Mouse (Mus musculus) midbrain, embryonic 13.5 days (tissue): Measurements from ENCODE around the gene Cdc42ep4. TPM values are rescaled to one million over a fixed set of nuclear protein-coding genes. Genes with fewer than 3 reads are reported as not detected.

Experiments
- ATAC-seq: fragments of 200-750 bp; cut with Nextera tagmentation; 2 replicates; pipeline ENCODE4 v1.8.0; 2017; ENCODE audit warnings: mild to moderate bottlenecking, moderate TSS enrichment, moderate library complexity
- H3K27ac ChIP-seq: fragments of 300-500 bp; sonication (generic); 2 replicates; pipeline ENCODE4 v1.5.1; 2015; ENCODE audit warnings: inconsistent platforms, mild to moderate bottlenecking, moderate library complexity
- H3K27me3 ChIP-seq: fragments of 300-500 bp; sonication (generic); 2 replicates; pipeline ENCODE4 v1.6.1; 2015; ENCODE audit warnings: mild to moderate bottlenecking, inconsistent platforms
- H3K36me3 ChIP-seq: fragments of 300-500 bp; sonication (generic); 2 replicates; pipeline ENCODE4 v1.6.1; 2015; ENCODE audit warnings: mild to moderate bottlenecking, inconsistent platforms
- H3K4me1 ChIP-seq: fragments of 300-500 bp; sonication (generic); replicated peaks from 2 replicates; pipeline ENCODE4 v1.6.1; 2015; ENCODE audit warnings: inconsistent platforms
- H3K4me2 ChIP-seq: fragments of 300-500 bp; sonication (generic); replicated peaks from 2 replicates; pipeline ENCODE4 v1.6.1; 2015; ENCODE audit warnings: moderate library complexity, mild to moderate bottlenecking, inconsistent platforms
- H3K4me3 ChIP-seq: fragments of 300-500 bp; sonication (generic); replicated peaks from 2 replicates; pipeline ENCODE4 v1.5.1; 2015; ENCODE audit warnings: mild to moderate bottlenecking, inconsistent platforms
- H3K9ac ChIP-seq: fragments of 300-500 bp; sonication (generic); replicated peaks from 2 replicates; pipeline ENCODE4 v1.6.1; 2015; ENCODE audit warnings: mild to moderate bottlenecking, inconsistent platforms
- H3K9me3 ChIP-seq: fragments of 300-500 bp; sonication (generic); 2 replicates; pipeline ENCODE4 v1.6.1; 2016; ENCODE audit warnings: mild to moderate bottlenecking, inconsistent platforms
- WGBS: fragments of 180-500 bp; shearing (Covaris S2); methylation state at CpG from one replicate; pipeline ENCODE4 v1.1.7; 2015; 5-methylcytosine and 5-hydroxymethylcytosine counted together
- polyA plus RNA-seq: library from polyadenylated mRNA; unstranded; fragments of >200 nt; fragmentation: Nextera tagmentation; extraction: Ambion mirVana; gene quantifications from 2 replicates; pipeline ENCODE4 v1.2.1, GENCODE M21; 2015

The Cdc42ep4 gene
- polyA plus RNA-seq, 1 experiment from 2014 or later = 82.7 TPM

DNA sequence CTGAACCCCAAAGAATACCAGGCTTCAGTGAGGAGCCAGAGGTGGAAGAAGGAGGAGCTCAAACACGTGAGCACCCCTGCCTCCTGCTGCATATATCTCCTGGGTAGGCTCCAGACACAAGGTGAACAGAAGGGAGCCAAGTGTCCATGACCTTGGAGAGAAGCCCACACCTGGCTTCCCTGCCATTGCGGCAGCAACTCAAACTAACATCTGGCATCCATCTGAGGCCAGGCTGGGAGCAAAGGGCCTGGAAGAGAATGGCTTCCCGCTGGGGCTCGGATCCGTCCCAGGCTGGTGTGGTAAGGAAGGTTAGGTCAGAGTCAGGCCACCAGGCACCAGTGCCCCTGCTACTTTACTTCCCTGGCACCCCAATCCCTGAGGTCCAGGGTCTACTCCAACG lies 23.7 kb downstream of the Cdc42ep4 start:
- no peak for ATAC-seq
- Histone ChIP-seq H3K36me3 (peaks cover 51% of the 10 kb centered on the region), H3K9ac (no peak overlapping the region), H3K27ac (no peak overlapping the region), H3K4me2 (no peak overlapping the region), H3K27me3 (no peaks in the 10 kb centered on the region), H3K9me3 (no peaks in the 10 kb centered on the region), H3K4me3 (no peak overlapping the region), H3K4me1 (peaks cover 21% of the 10 kb centered on the region)
- 82% methylated on average over 6 of the region's 6 CpGs for WGBS

DNA sequence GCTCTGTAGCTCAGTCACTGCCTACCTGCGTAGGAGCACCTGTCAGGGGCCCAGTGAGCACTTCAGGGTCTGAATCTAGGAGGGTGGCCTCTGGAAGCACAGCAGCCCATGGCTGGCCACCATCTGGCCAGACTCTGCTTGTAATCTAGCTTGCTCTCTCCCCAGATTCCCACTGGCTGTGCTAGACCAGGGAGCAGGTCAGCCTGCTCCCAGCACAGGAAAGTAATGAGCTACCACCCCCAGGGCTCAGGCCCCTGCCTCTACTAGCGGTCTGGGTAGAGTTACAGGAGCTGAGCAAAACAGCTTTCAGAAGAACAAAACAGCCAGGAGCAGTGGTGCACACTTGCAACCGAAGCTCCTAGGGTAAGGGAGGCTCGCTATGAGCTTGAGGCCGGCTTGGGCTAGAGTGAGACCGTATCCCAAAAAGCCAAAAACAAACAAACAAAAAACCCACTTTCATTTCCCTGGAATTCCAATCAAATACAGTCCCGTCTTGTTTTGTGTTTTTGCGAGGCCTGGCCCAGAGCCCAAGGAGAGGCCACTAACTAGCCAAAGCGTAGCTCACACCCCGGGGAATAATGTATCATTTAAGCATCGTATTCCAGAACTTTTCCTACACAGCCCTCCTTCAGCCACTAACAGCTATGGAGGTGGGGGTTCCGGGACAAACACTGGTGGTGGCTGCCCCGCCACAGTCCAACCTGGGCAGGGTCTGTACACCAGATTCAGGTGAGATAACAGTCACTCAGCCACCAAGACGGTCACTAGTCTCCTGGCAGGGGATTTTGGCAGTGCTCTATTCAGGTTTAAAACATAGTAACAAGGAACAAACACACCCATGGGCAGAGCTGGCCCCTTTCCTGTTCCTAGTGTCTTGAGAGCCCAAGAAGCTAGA lies 24.4 kb downstream of the Cdc42ep4 start:
- Histone ChIP-seq H3K9ac (no peak overlapping the region), H3K36me3 (peaks cover 53% of the 10 kb centered on the region), H3K27me3 (no peaks in the 10 kb centered on the region), H3K4me1 (peaks cover 21% of the 10 kb centered on the region), H3K4me3 (no peak overlapping the region), H3K27ac (no peak overlapping the region), H3K4me2 (no peak overlapping the region), H3K9me3 (no peaks in the 10 kb centered on the region)
- no peak for ATAC-seq
- 93% methylated on average over 14 of the region's 14 CpGs for WGBS

DNA sequence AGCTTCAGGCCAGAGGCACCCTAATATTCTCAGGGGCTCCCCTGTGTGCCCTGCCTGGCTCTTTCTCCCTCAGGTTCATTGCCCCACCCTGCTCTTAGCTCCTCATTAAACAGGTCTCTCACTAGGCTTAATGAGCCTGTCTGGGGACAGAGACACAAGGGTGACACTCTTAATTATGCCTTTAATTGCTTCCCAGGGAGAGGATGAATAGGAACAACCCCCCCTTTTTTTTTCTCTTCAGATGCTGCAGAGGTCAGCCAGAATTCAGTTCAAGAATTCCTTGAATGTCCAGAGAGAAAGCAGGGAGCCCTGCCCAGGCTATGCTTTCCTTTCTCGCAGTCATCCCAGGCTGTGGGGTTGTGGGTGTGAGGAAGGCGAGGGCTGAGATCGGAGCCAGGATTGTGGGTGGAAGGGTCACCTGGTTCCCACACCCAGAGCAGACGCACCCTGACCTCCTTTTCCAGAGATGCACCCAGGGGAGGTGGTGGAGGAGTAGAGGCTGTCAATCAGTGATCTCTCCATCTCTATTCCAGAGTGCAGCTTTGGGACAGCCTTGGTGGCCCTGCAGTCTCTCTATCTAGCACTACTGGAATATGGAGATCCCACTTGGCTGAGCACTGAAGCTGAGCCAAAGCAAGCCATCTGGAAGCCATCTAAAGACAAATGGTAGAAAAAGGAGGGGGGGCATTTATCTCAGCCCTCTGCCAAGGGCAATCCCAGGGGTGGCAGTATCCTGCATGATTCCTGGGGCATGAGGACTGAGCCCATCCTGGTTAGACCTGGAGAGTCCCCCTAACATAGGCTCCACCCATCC lies 26.2 kb downstream of the Cdc42ep4 start:
- 73% methylated on average over 4 of the region's 4 CpGs for WGBS
- H3K4me3 ChIP-seq = no peak overlapping the region
- peaks cover 13% of the 10 kb centered on the region for H3K4me1 ChIP-seq
- H3K27ac ChIP-seq = 0 out of 2 replicates have a peak overlapping the region, but pooled peaks have one; percentile 25
- ATAC-seq = peak; percentile 54; the same call in 1 of the 2 replicates
- H3K36me3 ChIP-seq = peaks cover 53% of the 10 kb centered on the region
- 0 out of 2 replicates have a peak overlapping the region, but pooled peaks have one; percentile 14 for H3K9ac ChIP-seq
- H3K4me2 ChIP-seq = no peak overlapping the region
- H3K9me3 ChIP-seq = no peaks in the 10 kb centered on the region
- no peaks in the 10 kb centered on the region for H3K27me3 ChIP-seq

DNA sequence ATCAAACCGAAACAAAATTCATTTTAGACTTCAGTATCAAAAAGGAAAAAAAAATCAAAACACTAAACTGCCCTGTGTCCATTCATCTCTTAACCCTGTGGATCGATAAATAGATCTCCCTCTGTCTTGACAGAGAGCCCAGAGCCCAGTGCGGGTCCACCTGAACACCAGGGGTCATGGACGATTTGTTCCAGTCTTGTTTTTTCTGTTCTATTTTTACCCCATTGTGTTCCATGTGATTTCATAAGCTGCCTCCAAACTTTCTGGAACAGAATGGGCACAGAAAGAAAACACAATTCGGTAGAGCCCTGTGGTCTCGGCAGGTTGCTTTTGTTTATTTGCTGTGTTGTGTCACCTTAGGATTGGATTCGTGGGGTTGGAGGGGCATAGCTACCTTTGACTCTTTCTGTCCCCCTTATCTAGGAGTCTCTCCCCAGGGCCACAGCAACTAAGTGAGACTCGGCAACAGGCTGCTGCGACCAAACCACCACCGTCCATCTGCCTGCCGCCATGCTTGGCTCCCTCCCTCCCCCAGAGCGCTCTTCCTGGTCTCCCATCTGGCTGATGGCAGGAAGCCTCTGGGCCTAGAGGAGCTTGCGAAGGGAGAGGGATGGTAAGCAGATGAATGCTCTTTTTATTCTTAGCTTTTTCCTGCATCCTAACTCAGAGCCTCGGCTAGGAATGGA lies 29.1 kb downstream of the Cdc42ep4 start:
- no peaks in the 10 kb centered on the region for H3K9me3 ChIP-seq
- H3K9ac ChIP-seq = no peak overlapping the region
- no peak overlapping the region for H3K4me3 ChIP-seq
- peaks cover 10% of the 10 kb centered on the region for H3K4me1 ChIP-seq
- no peak overlapping the region for H3K4me2 ChIP-seq
- no peak for ATAC-seq
- peaks cover 33% of the 10 kb centered on the region for H3K36me3 ChIP-seq
- WGBS = 75% methylated on average over 14 of the region's 14 CpGs
- H3K27ac ChIP-seq = no peak overlapping the region
- H3K27me3 ChIP-seq = no peaks in the 10 kb centered on the region

DNA sequence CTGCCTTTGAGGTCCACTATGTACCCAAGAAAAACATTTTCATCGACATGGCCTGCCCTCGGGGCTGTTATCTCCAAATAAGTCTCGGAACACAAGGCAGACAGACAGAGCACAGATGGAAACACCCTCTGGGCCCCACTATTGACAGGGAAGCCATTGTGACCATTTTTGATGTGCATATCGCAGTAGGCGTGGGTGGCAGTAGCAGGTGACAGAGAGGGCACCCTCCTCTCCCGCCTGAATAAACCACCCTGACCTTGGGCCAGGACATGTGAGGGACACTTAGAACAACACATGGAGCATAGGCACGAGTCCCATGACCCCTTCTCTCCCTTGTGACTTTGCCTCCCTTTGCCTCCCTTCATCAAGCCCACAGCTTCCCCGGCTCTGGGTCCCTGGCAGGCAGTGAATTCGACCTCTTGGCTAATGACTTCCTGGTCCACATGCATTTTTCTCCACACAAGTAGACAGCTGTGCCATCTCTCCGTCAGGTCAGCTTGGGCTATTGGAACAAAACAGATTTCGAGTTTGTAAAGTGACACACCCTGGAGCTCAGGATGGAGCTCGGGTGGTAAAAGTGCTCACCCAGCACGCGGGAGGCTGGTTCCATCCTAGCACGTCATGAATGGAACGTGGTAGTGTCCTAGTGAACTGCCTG lies 33.8 kb downstream of the Cdc42ep4 start:
- no peak for ATAC-seq
- no peaks in the 10 kb centered on the region; the same call in 1 of the 2 replicates for H3K4me1 ChIP-seq
- 71% methylated on average over 16 of the region's 16 CpGs for WGBS
- H3K4me2 ChIP-seq = no peak overlapping the region
- H3K9ac ChIP-seq = no peak overlapping the region
- H3K27ac ChIP-seq = no peak overlapping the region
- no peak overlapping the region for H3K4me3 ChIP-seq
- H3K36me3 ChIP-seq = peaks cover under 1% of the 10 kb centered on the region; the same call in 1 of the 2 replicates
- no peaks in the 10 kb centered on the region for H3K27me3 ChIP-seq
- no peaks in the 10 kb centered on the region for H3K9me3 ChIP-seq

DNA sequence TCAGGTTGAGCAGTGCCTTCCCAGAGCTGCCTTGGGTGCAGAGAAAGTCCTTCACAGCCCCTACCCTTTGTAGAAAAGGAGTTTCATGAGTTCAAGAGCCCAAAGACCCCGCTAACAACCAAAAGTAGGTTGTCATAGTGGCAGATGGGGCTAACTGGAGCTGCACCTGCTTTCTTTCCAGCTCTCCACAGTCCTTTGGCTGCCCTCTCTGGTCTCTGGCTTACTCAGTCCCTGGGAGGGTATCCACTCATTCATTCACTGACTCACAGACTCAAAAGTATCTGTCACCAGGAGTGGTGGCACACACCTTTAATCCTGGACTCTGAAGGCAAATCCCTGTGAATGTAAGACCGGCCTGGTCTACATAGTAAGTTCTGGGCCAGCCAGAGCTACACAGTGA lies 35.5 kb downstream of the Cdc42ep4 start:
- no peak for ATAC-seq
- no peak overlapping the region for H3K4me3 ChIP-seq
- no peaks in the 10 kb centered on the region for H3K9me3 ChIP-seq
- no peak overlapping the region for H3K27ac ChIP-seq
- no peaks in the 10 kb centered on the region for H3K36me3 ChIP-seq
- H3K27me3 ChIP-seq = no peaks in the 10 kb centered on the region
- H3K4me1 ChIP-seq = peaks cover 1% of the 10 kb centered on the region
- H3K9ac ChIP-seq = no peak overlapping the region
- 94% methylated on average over 2 of the region's 2 CpGs for WGBS
- no peak overlapping the region for H3K4me2 ChIP-seq

DNA sequence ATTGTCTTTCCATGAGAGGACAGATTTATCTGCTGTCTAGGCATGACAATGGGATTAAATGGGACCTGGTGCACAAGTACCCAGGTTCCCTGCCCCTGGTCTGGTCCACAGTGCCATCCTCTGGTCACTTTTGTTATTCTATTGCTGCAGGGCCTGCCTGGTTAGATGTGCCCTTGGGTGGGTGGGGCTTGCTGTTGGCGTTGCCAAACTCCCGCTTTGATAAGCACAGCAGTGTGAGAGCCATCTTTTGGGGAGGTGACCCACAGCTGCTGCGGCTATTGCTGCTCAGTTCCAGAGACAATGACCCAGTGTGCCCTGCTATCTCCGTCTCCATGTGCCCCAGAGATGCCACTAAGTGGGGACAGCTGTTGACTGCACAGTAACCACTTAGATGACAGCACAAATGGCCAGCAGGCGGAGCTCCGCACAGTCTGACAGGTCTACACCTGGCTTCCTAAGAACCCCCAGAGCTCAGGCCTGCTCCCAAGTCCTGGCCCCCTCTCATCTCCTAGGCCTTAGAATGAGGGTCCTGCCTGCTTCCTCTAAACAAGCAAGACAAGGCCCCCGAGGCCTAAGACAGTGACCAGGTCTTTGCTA lies 36.5 kb downstream of the Cdc42ep4 start:
- Histone ChIP-seq H3K4me2 (no peak overlapping the region), H3K36me3 (no peaks in the 10 kb centered on the region), H3K27ac (no peak overlapping the region), H3K4me3 (no peak overlapping the region), H3K9me3 (no peaks in the 10 kb centered on the region), H3K9ac (no peak overlapping the region), H3K27me3 (no peaks in the 10 kb centered on the region), H3K4me1 (peaks cover 11% of the 10 kb centered on the region)
- ATAC-seq = no peak
- WGBS = 69% methylated on average over 7 of the region's 7 CpGs

DNA sequence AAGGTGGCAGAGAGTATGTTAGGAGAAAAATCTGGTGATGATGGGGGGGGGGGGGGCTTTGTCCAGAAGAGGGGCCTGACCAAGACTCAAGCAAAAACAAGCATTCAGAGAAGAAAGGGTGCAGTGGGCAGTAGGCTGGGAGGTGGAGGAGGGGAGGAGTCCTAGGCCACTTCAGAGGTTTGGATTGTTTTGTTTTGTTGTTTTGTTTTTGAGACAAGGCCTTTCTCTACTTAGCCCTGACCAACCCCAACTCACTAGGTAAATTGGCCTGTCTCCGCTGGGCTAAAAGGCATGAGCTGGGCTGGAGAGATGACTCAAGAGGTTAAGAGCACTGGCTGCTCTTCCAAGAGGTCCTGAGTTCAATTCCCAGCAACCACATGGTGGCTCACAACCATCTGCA lies 40.6 kb downstream of the Cdc42ep4 start:
- H3K27ac ChIP-seq = peak overlapping the region; percentile 75

DNA sequence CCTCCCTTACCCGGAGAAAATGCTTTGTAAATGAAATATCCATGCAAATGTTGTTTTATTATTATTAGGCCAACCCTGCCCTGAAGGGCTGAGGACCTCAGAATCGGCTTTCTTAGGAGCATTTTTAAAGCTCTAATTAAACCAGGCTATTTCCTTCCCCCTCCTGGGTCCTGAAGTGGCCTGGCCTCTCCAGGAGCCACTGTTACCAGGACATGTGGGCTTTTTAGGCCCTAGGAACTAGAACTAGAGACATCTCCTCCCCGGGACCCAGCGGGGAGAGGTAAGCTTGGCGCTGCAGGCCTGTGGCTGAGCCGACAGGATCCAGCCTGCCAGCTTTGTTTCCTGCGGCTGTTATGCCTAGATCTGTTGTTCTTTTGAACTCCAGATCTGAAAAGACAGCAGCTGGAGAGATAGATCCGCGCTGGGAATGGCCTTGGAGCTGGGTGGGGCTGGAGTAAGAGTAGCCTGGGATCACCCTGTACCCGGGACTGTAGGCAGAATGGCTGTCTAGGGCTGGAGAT lies 41.4 kb downstream of the Cdc42ep4 start:
- Histone ChIP-seq H3K36me3 (peaks cover 15% of the 10 kb centered on the region; the same call in 1 of the 2 replicates), H3K9me3 (no peaks in the 10 kb centered on the region), H3K9ac (peak overlapping the region; percentile 39; the same call in 1 of the 2 replicates), H3K27ac (peak overlapping the region; percentile 75), H3K4me1 (peaks cover 23% of the 10 kb centered on the region), H3K4me2 (peak overlapping the region; percentile 7), H3K4me3 (no peak overlapping the region), H3K27me3 (peaks cover 12% of the 10 kb centered on the region)
- WGBS = under 1% methylated on average over 10 of the region's 10 CpGs
- peak; percentile 62 for ATAC-seq

More for the DNA sequence above, 40.6 kb downstream of the Cdc42ep4 start:
- H3K36me3 ChIP-seq = peaks cover 13% of the 10 kb centered on the region; the same call in 1 of the 2 replicates
- H3K9ac ChIP-seq = no peak overlapping the region; the same call in 1 of the 2 replicates
- H3K4me1 ChIP-seq = peaks cover 23% of the 10 kb centered on the region
- WGBS = 57% methylated on average over 1 of the region's 1 CpGs
- no peak overlapping the region for H3K4me2 ChIP-seq
- H3K4me3 ChIP-seq = no peak overlapping the region
- no peaks in the 10 kb centered on the region for H3K9me3 ChIP-seq
- peaks cover 12% of the 10 kb centered on the region for H3K27me3 ChIP-seq
- ATAC-seq = no peak

DNA sequence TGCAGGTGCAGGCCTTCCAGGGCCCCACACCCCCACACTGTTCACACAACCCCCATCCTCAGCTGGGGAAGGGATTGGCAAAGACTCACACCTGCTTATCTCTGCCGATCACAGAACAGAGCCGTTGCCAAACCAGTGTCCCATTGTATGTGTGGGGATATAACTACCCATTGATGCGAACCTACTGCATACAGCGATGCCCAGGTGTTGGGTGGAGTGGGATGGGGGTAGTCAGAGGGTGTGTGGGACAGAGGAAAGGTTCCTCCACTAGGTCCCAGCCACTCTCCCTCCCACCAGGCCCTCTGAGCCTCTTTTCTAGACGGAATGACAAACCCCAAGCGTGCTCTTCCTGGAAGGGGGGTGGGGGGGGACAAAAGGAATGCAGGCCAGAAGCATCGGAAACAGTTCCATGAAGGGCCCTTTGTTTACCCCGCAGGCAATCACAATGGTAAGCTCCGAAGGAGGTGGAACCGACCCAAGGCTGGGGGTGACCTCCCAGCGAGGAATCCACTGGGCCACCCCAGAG lies 41.9 kb downstream of the Cdc42ep4 start, which contains the start of gene Cpsf4l:
TSS of gene Cpsf4l (minus strand) at position 287 of the 526 bp plus-strand sequence.
- WGBS = 4% methylated on average over 11 of the region's 11 CpGs
- Histone ChIP-seq H3K9ac (peak within 1 kb of the TSS; percentile 39), H3K4me1 (peaks cover 23% of the 10 kb centered on the region), H3K4me2 (peak within 1 kb of the TSS; percentile 7), H3K27me3 (peaks cover 12% of the 10 kb centered on the region), H3K4me3 (no peak within 1 kb of the TSS), H3K36me3 (peaks cover 15% of the 10 kb centered on the region; the same call in 1 of the 2 replicates), H3K27ac (peak within 1 kb of the TSS; percentile 75), H3K9me3 (no peaks in the 10 kb centered on the region)
- peak; percentile 59 for ATAC-seq
